Mouse (Mus musculus): ENCODE measurements around the gene Il1rl2.

Gene Il1rl2

GRCm38 (mm10) chr1:40382841-40383240 is 58.4 kb downstream of the Il1rl2 start:
- DNase-seq, result no peak

- DNase-seq, result no peak
Observed at GRCm38 (mm10) chr1:40384931-40385545, 60.6 kb downstream of the Il1rl2 start.

- DNase-seq, result no peak
Observed at GRCm38 (mm10) chr1:40391374-40391773, 67.0 kb downstream of the Il1rl2 start.

- no peak for DNase-seq
Observed at GRCm38 (mm10) chr1:40392535-40392934, 68.1 kb downstream of the Il1rl2 start.

- DNase-seq, result no peak
Observed at GRCm38 (mm10) chr1:40393214-40393613, 68.8 kb downstream of the Il1rl2 start.

GRCm38 (mm10) chr1:40399639-40400038 is 75.2 kb downstream of the Il1rl2 start:
- DNase-seq, result no peak

- no peak for DNase-seq
Observed at GRCm38 (mm10) chr1:40404682-40405081, 80.3 kb downstream of the Il1rl2 start.

GRCm38 (mm10) chr1:40409882-40410281 is 85.5 kb downstream of the Il1rl2 start:
- no peak for DNase-seq

GRCm38 (mm10) chr1:40413039-40413438 is 88.6 kb downstream of the Il1rl2 start:
- DNase-seq, result no peak

GRCm38 (mm10) chr1:40414276-40414675 is 89.9 kb downstream of the Il1rl2 start:
- no peak for DNase-seq

GRCm38 (mm10) chr1:40414863-40415656 is 90.7 kb downstream of the Il1rl2 start:
- no peak for DNase-seq

- no peak for DNase-seq
Observed at GRCm38 (mm10) chr1:40417034-40417433, 92.6 kb downstream of the Il1rl2 start.
